Mouse (Mus musculus) neutrophil, adult 65 days (primary cell): ENCODE results near the gene Ankrd50. TPM values are rescaled to one million over a fixed set of nuclear protein-coding genes. Genes with fewer than 3 reads are reported as not detected.

Experiments used
- total RNA-seq: library from RNA; stranded (reverse); gene quantifications from 2 replicates; pipeline ENCODE4 v1.2.4, GENCODE M21; 2023

Gene Ankrd50
- 11.5 and 13.0 TPM in 2 replicates for total RNA-seq

GRCm38 (mm10) chr3:38484191-38485106 lies at the start of gene Ankrd50:
Gene Ankrd50, minus strand, starts transcription at chr3:38484844.

